Mouse (Mus musculus) stomach, postnatal 0 days (tissue): ENCODE results near the gene Zdhhc12.
A peak's percentile ranks its signal among the peaks of the same experiment; 100 is the strongest.

Experiments
- CTCF ChIP-seq: IDR thresholded peaks from 2 replicates; pipeline ENCODE4 v1.5.1; 2016; ENCODE audit warnings: antibody characterized with exemption, low read depth, mild to moderate bottlenecking, moderate library complexity
- EP300 ChIP-seq: optimal IDR thresholded peaks from 2 replicates; pipeline ENCODE3; 2016; ENCODE audit warnings: antibody characterized with exemption

- TF ChIP-seq CTCF: peak; percentile 22; the same call in 1 of the 2 replicates
- no peak for TF ChIP-seq EP300
Measured at GRCm38 (mm10) chr2:30087310-30087709, 6.1 kb downstream of the Zdhhc12 start.
